Mouse (Mus musculus) heart, postnatal 0 days (tissue): Measurements from ENCODE around the gene Ppp1r15a.

Source experiments
- CTCF ChIP-seq: IDR thresholded peaks from 2 replicates; pipeline ENCODE4 v1.5.1; 2016; ENCODE audit warnings: antibody characterized with exemption, control low read depth, low read depth
- EP300 ChIP-seq: IDR thresholded peaks from 2 replicates; pipeline ENCODE4 v1.6.1; 2016; ENCODE audit warnings: antibody characterized with exemption, low read depth

DNA sequence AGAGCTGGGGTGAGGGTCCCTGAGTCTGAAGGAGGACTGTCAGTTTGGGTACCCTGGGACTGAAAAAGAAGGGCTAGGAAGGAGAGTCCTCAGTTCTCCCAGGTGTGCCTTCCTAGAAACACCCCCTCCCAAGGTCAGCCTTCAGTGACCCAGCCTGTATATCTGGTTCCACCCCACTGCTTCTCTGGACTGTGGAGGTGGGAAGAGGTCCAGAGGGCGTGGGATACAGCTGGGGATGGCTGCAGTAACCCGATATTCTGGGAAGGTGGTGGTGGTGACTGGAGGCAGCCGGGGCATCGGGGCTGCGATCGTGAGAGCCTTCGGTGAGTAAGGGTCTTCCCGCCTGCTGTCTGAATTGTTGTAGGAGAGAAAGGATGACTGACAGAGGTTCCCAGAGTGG is 28.7 kb upstream of the Ppp1r15a start, which contains the start of gene Hsd17b14:
- TF ChIP-seq CTCF: no peak
- TF ChIP-seq EP300: no peak
